Mouse (Mus musculus) adrenal gland (tissue): ENCODE measurements around the gene Oser1.

ENCODE experiments used
- intact Hi-C: fragments of 180-260 bp; cut with DNase I; formaldehyde crosslinking; loops from one replicate; pipeline ENCODE4 v1.15.1; 2025

The Oser1 gene

DNA sequence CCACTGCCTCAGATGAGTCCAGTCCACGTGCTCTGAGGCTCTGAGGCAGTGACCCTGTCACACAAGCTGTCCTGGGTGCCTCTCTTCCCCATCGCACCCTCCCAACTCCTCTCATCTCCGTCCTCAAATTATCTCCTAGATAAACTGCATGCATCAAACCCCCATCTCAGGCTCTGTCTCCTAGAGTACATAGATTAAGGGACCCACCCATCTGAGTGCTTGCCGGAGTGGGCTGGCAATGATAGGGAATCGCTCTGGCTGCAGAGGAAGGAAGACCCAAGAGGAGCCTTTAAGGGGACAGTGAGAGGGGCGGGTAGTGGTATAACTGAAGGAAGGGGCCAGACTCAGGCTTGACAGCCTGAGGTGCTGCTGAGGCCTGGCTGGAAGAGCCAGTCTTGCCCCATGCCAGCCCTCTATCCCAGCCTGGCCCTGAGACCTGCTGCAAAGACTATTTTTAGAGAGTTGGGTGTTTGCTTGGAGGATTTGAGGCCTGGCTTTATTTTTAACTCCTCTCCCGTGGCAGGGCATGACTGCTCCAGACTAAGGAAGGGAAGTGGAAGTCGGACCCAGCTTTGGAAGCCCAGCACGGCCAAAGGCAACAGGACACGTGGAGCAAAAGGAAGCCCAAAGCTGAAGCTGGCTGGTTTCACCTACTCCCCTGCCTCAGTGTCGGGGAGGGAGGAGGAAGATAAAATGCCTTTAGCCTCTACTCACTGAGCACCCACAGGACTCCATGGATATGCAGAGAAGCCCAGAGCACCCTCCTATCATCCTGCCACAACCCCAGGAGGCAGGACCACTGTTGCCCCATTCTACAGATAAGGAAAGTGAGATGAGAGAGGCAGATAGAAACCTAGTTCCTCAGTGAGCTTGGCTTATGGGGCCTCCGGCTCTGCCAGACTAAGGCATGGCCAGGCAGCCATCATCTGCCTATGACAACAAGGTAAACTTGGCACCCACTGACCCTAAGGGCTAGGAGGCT, 61.3 kb downstream of the Oser1 start:
- intact Hi-C loops: no loop called here

DNA sequence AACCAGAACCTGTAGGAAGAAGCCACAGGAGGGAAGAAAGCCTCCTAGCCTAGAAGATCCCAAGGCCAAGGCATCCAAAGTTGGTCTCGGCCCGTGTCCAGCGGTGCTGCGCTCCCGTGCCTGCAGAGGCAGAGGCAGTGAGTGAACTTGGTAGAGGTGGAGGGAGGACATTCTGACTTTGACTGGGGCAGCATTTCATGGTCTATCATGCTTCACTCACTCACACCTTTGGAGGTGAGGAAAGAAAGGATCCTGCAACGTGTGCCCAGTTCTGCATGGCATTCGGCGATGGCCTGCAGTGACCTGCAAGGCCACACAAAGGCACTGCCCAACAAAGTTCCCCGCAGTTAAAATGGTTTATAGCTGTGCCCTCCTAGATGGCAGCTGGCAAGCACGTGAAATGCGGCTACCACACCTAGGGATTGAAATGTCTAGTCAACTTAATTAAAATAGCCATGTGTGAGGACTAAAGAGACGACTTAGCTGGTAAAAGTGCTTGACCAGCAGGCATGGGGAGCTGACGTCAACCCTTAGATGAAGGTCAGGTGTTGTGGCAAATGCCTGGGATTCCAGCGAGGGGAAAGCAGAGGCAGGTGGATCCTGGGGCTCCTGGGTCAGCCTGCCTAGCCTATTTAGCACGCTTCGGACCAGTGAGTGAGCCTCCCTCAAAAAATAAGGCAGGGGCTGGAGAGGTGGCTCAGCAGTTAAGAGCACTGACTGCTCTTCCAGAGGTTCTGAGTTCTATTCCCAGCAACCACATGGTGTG, 63.5 kb downstream of the Oser1 start:
- intact Hi-C loops: no loop called here

DNA sequence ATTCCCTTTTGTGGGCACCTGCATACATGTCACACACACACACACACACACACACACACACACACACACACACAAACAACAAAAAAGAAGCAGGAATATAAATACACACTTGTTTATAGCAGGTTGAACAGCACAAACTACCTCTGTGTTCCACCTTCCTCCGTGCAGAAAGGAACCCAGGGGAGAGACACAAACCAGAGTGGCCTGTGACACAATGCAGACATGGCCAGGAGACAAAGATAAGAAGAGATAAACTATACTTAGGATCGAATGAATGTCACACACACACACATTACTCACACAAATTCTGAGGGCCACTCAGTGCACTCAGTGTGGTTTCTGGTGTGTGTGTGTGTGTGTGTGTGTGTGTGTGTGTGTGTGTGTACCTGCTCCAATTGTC, 65.2 kb downstream of the Oser1 start:
- intact Hi-C loops: no loop called here

DNA sequence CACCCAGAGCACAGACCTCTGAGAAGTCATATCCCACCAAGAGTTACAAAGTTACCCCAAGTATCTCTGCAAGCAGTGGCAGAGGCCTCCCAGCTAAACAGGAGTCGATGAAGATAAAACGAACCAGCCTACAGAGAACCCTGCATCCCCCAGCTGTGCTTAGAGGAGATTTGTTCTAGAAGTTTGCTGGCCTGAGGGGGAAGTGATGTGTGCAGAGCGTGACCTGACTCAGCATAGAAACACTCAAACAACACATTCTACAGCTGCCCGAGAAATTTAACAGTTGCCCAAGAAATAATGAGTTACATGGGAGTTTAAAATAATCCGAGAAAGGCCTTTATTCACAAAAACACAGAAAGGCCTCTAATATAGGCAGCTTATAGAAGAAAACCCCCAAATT, 65.8 kb downstream of the Oser1 start:
- intact Hi-C loops: no loop called here

DNA sequence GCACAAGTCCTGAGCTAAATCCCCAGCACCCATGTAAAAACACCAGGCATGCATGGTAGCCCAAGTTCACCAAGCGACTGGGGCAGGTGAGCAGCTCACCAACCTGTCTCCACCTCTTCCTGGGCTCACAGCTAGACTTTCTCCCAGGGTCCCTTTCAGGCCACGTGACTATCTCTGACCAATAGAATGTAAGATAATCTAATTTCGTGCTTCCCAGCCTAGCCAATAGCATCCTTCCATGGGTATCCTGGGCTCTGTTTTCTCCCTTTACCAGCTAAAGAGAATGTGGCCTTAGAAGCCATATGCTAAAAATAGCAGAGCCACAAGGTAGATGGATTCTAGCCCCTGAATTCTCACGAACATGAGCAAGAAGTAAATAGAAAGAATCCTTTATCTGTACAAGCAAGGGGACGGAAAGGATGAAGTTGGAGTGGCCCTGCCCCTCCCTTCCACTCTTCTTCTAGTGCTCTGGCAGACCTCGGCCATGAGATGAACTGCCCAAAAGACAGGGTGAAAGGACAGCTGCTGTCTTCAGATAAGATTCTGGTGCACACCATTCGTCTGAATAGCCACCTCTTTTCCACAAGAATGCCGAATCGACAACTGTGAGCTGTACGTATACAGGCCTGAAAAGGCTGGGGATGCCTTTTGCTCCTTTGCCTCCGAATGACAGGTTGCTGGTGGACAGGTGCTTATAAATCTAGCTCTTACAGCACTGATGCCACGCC, 68.2 kb downstream of the Oser1 start:
- intact Hi-C loops: no loop called here
